ENCODE assay signal across 7 mouse cellular contexts in the genomic region with DNA sequence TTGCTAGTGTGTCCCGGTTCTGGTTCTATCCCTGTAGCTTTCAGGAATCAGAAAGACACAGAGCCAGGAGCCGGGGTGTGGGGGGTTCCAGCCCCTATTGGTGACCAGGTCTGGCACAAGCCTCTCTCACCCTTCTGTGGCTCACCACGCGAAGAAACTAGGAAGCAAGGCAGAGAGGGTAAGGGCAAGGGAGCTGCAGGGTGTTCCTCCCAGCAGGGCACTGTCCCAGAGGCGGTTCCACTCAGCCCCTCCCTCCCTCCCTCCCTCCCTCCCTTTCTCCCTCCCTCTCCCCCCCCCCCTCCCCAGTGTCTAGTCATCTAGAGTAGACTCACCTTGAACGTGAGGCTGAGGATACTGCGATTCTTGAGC. TPM values are rescaled to one million over a fixed set of nuclear protein-coding genes. Genes with fewer than 3 reads are reported as not detected.
DNase-seq lines count a peak whose midpoint lies in the region; ATAC-seq and TF ChIP-seq lines count a peak whose summit lies in the region.

No protein-coding gene starts in this region.

- H3K36me3 ChIP-seq in CH12.LX (replicated peaks in 1 of 2; ENCODE audit: control insufficient read depth in 1 of 2, insufficient read depth in 1 of 2, low read length in 1 of 2) = peaks cover 64 to 77% of the 10 kb centered on the region in 2 experiments
- H3K36me3 ChIP-seq in hindbrain, embryonic 12.5 days = no peaks in the 10 kb centered on the region
- H3K36me3 ChIP-seq in liver, embryonic 15.5 days (replicated peaks) = peaks cover 19% of the 10 kb centered on the region

- no peaks in the 10 kb centered on the region for H3K27me3 ChIP-seq in CH12.LX (replicated peaks)
- peaks cover 9% of the 10 kb centered on the region for H3K27me3 ChIP-seq in hindbrain, embryonic 12.5 days
- no peaks in the 10 kb centered on the region for H3K27me3 ChIP-seq in liver, embryonic 15.5 days

- WGBS in hindbrain, embryonic 12.5 days = 7% methylated on average over 7 of the region's 7 CpGs
- 3% methylated on average over 7 of the region's 7 CpGs for WGBS in liver, embryonic 15.5 days (ENCODE audit: insufficient replicate concordance)

- H3K4me1 ChIP-seq in CH12.LX (ENCODE audit: control insufficient read depth in 1 of 2, insufficient read depth in 2 of 2) = peaks cover 0 to 26% of the 10 kb centered on the region in 2 experiments
- peaks cover 18% of the 10 kb centered on the region for H3K4me1 ChIP-seq in bone marrow macrophage, adult 2 months (ENCODE audit: control insufficient read depth, insufficient read depth, low read length)
- H3K4me1 ChIP-seq in hindbrain, embryonic 12.5 days = 0 out of 2 replicates have a peak, but pooled peaks cover 4% of the 10 kb centered on the region
- H3K4me1 ChIP-seq in liver, embryonic 15.5 days (replicated peaks) = peaks cover 45% of the 10 kb centered on the region

- TF ChIP-seq EP300 in CH12.LX (IDR thresholded peaks at IDR 0.05; ENCODE audit: low read length) = no peak

- no peak for TF ChIP-seq RAD21 in CH12.LX (IDR thresholded peaks at IDR 0.05; ENCODE audit: low read depth, low read length)

- TF ChIP-seq CTCF in CH12.LX (conservative IDR thresholded peaks at IDR 0.05 in 1 of 2, IDR thresholded peaks at IDR 0.05 in 1 of 2; ENCODE audit: low read depth in 2 of 2, low read length in 2 of 2) = no peak
- no peak for TF ChIP-seq CTCF in bone marrow macrophage, adult 2 months (IDR thresholded peaks at IDR 0.05; ENCODE audit: low read depth, low read length)

- peaks cover 8% of the 10 kb centered on the region for H3K9me3 ChIP-seq in CH12.LX (replicated peaks; ENCODE audit: low read length)
- no peaks in the 10 kb centered on the region for H3K9me3 ChIP-seq in hindbrain, embryonic 12.5 days (replicated peaks)
- no peaks in the 10 kb centered on the region for H3K9me3 ChIP-seq in liver, embryonic 15.5 days (replicated peaks)

- H3K9ac ChIP-seq in CH12.LX (ENCODE audit: insufficient read depth, low read depth) = no peak overlapping the region
- peak overlapping the region; percentile 35; the same call in 1 of the 2 replicates for H3K9ac ChIP-seq in hindbrain, embryonic 12.5 days
- peak overlapping the region; percentile 52 for H3K9ac ChIP-seq in liver, embryonic 15.5 days

- H3K79me2 ChIP-seq in CH12.LX (replicated peaks; ENCODE audit: control insufficient read depth, extremely low read depth, insufficient read depth, poor library complexity, severe bottlenecking) = peaks cover 4% of the 10 kb centered on the region; the same call in 1 of the 2 replicates

- no peak for DNase-seq in CH12.LX (ENCODE audit: extremely low read depth)
- DNase-seq in retina, postnatal 1 day = peak; percentile 37
- no peak for DNase-seq in layer of hippocampus, adult 9-11 months
- no peak for DNase-seq in spleen, adult 12 weeks (ENCODE audit: low spot score)

- TF ChIP-seq POLR2A in CH12.LX (IDR thresholded peaks at IDR 0.05; ENCODE audit: low read depth, low read length) = no peak
- TF ChIP-seq POLR2A in bone marrow macrophage, adult 2 months (IDR thresholded peaks at IDR 0.05; ENCODE audit: borderline replicate concordance, low read depth, low read length) = no peak

- H3K27ac ChIP-seq in CH12.LX (ENCODE audit: insufficient read depth, low read depth) = no peak overlapping the region
- H3K27ac ChIP-seq in bone marrow macrophage, adult 2 months (ENCODE audit: insufficient read depth, low read depth, low read length) = no peak overlapping the region
- no peak overlapping the region for H3K27ac ChIP-seq in hindbrain, embryonic 12.5 days
- H3K27ac ChIP-seq in liver, embryonic 15.5 days (replicated peaks) = peak overlapping the region; percentile 87

- H3K4me2 ChIP-seq in CH12.LX (ENCODE audit: insufficient read depth, low read depth, poor library complexity, severe bottlenecking) = no peak overlapping the region
- H3K4me2 ChIP-seq in hindbrain, embryonic 12.5 days (replicated peaks) = peak overlapping the region; percentile 49
- peak overlapping the region; percentile 88 for H3K4me2 ChIP-seq in liver, embryonic 15.5 days

- in situ Hi-C loops in CH12.LX (cut with MboI; ENCODE audit: low pct_ligation_motif_present, low pct_unique_long_range_greater_than_20kb, low sequenced_read_pairs) = no loop called here

- peak; percentile 50 for ATAC-seq in hindbrain, embryonic 12.5 days (ENCODE audit: low FRiP score)
- ATAC-seq in liver, embryonic 15.5 days (ENCODE audit: insufficient read depth) = peak; percentile 83

- peak overlapping the region in 2 of 3 experiments; percentile 36 to 51 for H3K4me3 ChIP-seq in CH12.LX (replicated peaks in 1 of 3; ENCODE audit: low read depth in 2 of 3, low read length in 2 of 3, poor library complexity in 1 of 3)
- H3K4me3 ChIP-seq in bone marrow macrophage, adult 2 months (ENCODE audit: insufficient read depth, low read length) = 0 out of 2 replicates have a peak overlapping the region, but pooled peaks have one; percentile 22
- peak overlapping the region; percentile 22 for H3K4me3 ChIP-seq in hindbrain, embryonic 12.5 days
- peak overlapping the region; percentile 56 for H3K4me3 ChIP-seq in liver, embryonic 15.5 days (replicated peaks)

- dilution Hi-C loops in CH12.LX (cut with MboI; ENCODE audit: extremely low pct_ligation_motif_present, extremely low pct_unique_long_range_greater_than_20kb, low sequenced_read_pairs) = no loop called here

TF ChIP-seq in CH12.LX, 34 proteins besides CTCF, POLR2A, EP300 and RAD21:
- TF ChIP-seq ETS1 (conservative IDR thresholded peaks at IDR 0.05; ENCODE audit: low read depth, low read length) (no peak), ZNF384 (IDR thresholded peaks at IDR 0.05; ENCODE audit: low read depth, low read length) (no peak), MAX (IDR thresholded peaks at IDR 0.05; ENCODE audit: low read length) (no peak), MEF2A (IDR thresholded peaks at IDR 0.05; ENCODE audit: borderline replicate concordance, low read depth, low read length) (no peak), KAT2A (IDR thresholded peaks at IDR 0.05; ENCODE audit: insufficient replicate concordance, low read length) (no peak), CHD2 (IDR thresholded peaks at IDR 0.05; ENCODE audit: low read length) (no peak)
TF ChIP-seq in CH12.LX: peak in this region for 0.

RNA-seq across cellular contexts. Expression of gene Trim14, which starts 8.4 kb away (rescaled TPM):
- total RNA-seq in CH12.LX (2012; rRNA removed) (24.4 and 26.5 TPM in 2 replicates), CH12.LX (2014; rRNA removed) (11.6 and 13.8 TPM in 2 replicates)
- 26.0 and 35.4 TPM in 2 replicates for polyA plus RNA-seq in CH12.LX (2012; ENCODE audit: insufficient read length, low read depth)
- 41.5 and 58.1 TPM in 2 replicates for polyA plus RNA-seq in bone marrow macrophage, adult 2 months (2012; ENCODE audit: insufficient read depth, insufficient read length, missing spikeins)
- 0.95 and 1.7 TPM in 2 replicates for polyA plus RNA-seq in hindbrain, embryonic 12.5 days (2016; fragmentation: Nextera tagmentation; extraction: Ambion mirVana)
- 7.4 and 9.3 TPM in 2 replicates for polyA plus RNA-seq in liver, embryonic 15.5 days (2015; fragmentation: Nextera tagmentation; extraction: Ambion mirVana)

RNA-seq across cellular contexts. Expression of gene Nans, which starts 38.5 kb away (rescaled TPM):
- total RNA-seq in CH12.LX (2012; rRNA removed) = 103 and 119 TPM in 2 replicates
- 140 and 150 TPM in 2 replicates for total RNA-seq in CH12.LX (2014; rRNA removed)
- polyA plus RNA-seq in CH12.LX (2012; ENCODE audit: insufficient read length, low read depth) = 127 and 173 TPM in 2 replicates
- 41.8 and 43.4 TPM in 2 replicates for polyA plus RNA-seq in bone marrow macrophage, adult 2 months (2012; ENCODE audit: insufficient read depth, insufficient read length, missing spikeins)
- polyA plus RNA-seq in hindbrain, embryonic 12.5 days (2016; fragmentation: Nextera tagmentation; extraction: Ambion mirVana) = 74.3 and 76.5 TPM in 2 replicates
- 45.1 and 51.9 TPM in 2 replicates for polyA plus RNA-seq in liver, embryonic 15.5 days (2015; fragmentation: Nextera tagmentation; extraction: Ambion mirVana)
